ENCODE assay signal across 8 mouse cellular contexts in genomic region chr17:11975062-11975607, GRCm38 (mm10).
A peak's percentile ranks its signal among the peaks of the same experiment; 100 is the strongest.
DNase-seq lines count a peak whose midpoint lies in the region; ATAC-seq and TF ChIP-seq lines count a peak whose summit lies in the region.

No protein-coding gene starts in this region.

- DNase-seq in left cerebral cortex, adult 11 months (ENCODE audit: low spot score): peak; percentile 29
- no peak for DNase-seq in left cerebral cortex, adult 8-10 months (ENCODE audit: low spot score in 2 of 2)
- DNase-seq in NIH3T3 (ENCODE audit: low read depth): peak; percentile 55
- DNase-seq in embryo, embryonic 10.5 days (ENCODE audit: low spot score): peak; percentile 84
- peak; percentile 83 for DNase-seq in hindbrain, postnatal 0 days (ENCODE audit: low spot score)
- peak; percentile 45 to 49 for DNase-seq in left cerebral cortex, postnatal 36 days (ENCODE audit: low spot score in 2 of 2)
- DNase-seq in right cerebral cortex, adult 2 months (ENCODE audit: low spot score in 2 of 2): peak; percentile 69 to 73

- H3K4me1 ChIP-seq in hindbrain, postnatal 0 days (ENCODE audit: insufficient read depth, low read length): no peaks in the 10 kb centered on the region

- no peaks in the 10 kb centered on the region for H3K9me3 ChIP-seq in hindbrain, postnatal 0 days (ENCODE audit: low read length)

- no peak overlapping the region for H3K9ac ChIP-seq in hindbrain, postnatal 0 days (replicated peaks; ENCODE audit: low read length)

- 37% methylated on average over 7 of the region's 7 CpGs for WGBS in hindbrain, postnatal 0 days

- no peak overlapping the region for H3K27ac ChIP-seq in hindbrain, postnatal 0 days

- no peaks in the 10 kb centered on the region for H3K27me3 ChIP-seq in hindbrain, postnatal 0 days (ENCODE audit: insufficient read depth, low read length)

- no peaks in the 10 kb centered on the region for H3K36me3 ChIP-seq in hindbrain, postnatal 0 days (ENCODE audit: insufficient read depth, low read length)

- peak; percentile 83 for TF ChIP-seq CTCF in hindbrain, postnatal 0 days (IDR thresholded peaks at IDR 0.05; ENCODE audit: low read depth)

- no peak overlapping the region for H3K4me3 ChIP-seq in hindbrain, postnatal 0 days (ENCODE audit: low read length)

- intact Hi-C loops in left cerebral cortex, postnatal 36 days (cut with DNase I): loop anchor here (10.0 kb wide), 2 partner anchors 360 to 1130 kb away; partner anchors contain the start of genes Pacrg and Prkn

- H3K4me2 ChIP-seq in hindbrain, postnatal 0 days (ENCODE audit: low read depth, low read length): no peak overlapping the region

- ATAC-seq in hindbrain, postnatal 0 days: 0 out of 2 replicates have a peak, but pooled peaks have one; percentile 27
- ATAC-seq in inflammation-experienced regulatory T-cells, adult 6 months: no peak

Comparison
In these comparisons a context has a peak if more than half of its experiments do, and no peak if none do; other contexts are left out.
1. DNase-seq: peak in left cerebral cortex, adult 11 months (single experiment), NIH3T3 (single experiment), embryo, embryonic 10.5 days (single experiment), hindbrain, postnatal 0 days (single experiment), left cerebral cortex, postnatal 36 days (2 of 2) and right cerebral cortex, adult 2 months (2 of 2); none in left cerebral cortex, adult 8-10 months (0 of 2).